Mouse (Mus musculus) kidney, adult 2 months (tissue): ENCODE measurements around the gene Txndc17.

ENCODE experiments used
- CTCF ChIP-seq: fragments of 200-500 bp; conservative IDR thresholded peaks from 2 replicates; pipeline ENCODE4 v1.5.1; 2011; ENCODE audit warnings: low read depth, mild to moderate bottlenecking, control low read depth, low read length, moderate library complexity, mixed read lengths; ENCODE audit not compliant: insufficient read depth, insufficient read length
- POLR2A ChIP-seq: fragments of 200-500 bp; IDR thresholded peaks from one replicate; pipeline ENCODE4 v1.6.1; 2011; ENCODE audit warnings: low read depth, low read length, control low read depth

DNA sequence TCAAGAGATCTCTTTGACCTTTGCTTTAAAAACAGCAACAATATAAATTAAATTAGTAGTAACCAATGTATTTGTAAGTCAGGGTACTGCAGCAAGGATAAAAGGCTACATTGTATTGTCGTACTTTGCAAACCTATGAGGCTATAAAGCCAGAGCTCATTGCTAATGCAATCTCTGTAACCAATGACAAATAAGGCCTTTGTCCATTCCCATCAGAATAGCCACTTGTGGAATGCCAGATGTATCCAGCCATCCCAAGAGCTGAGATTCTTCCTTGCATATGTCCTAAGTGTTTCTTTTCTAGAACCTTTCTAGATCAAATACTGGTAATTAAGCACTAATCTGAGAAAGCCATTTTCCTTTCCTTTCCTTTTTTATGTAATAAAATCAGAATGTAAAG lies 16.5 kb upstream of the Txndc17 start:
- TF ChIP-seq POLR2A (no peak), CTCF (no peak)
